Mouse (Mus musculus) olfactory bulb, adult 2 months (tissue): ENCODE measurements at regions not wholly inside any gene's neighbourhood (a gene's known extent, or its start where the extent isn't known, plus 50 kb on each side); places are given as distances from the start of the nearest gene placed in this dataset.

Source experiments
- H3K27ac ChIP-seq: fragments of 200-500 bp; 2 replicates; pipeline ENCODE4 v1.5.1; 2012; ENCODE audit warnings: low read depth, low read length; ENCODE audit not compliant: insufficient read depth
- H3K4me1 ChIP-seq: fragments of 200-500 bp; 2 replicates; pipeline ENCODE4 v1.6.1; 2012; ENCODE audit warnings: low read length; ENCODE audit not compliant: control insufficient read depth, insufficient read depth
- H3K4me3 ChIP-seq: fragments of 200-500 bp; 2 replicates; pipeline ENCODE4 v1.5.1; 2012; ENCODE audit warnings: mild to moderate bottlenecking, low read depth, low read length, moderate library complexity; ENCODE audit not compliant: insufficient read depth
- CTCF ChIP-seq: fragments of 200-500 bp; IDR thresholded peaks from 2 replicates; pipeline ENCODE4 v1.5.1; 2012; ENCODE audit warnings: low read depth, mild to moderate bottlenecking, low read length, moderate library complexity; ENCODE audit not compliant: insufficient read depth
- POLR2A ChIP-seq: fragments of 200-500 bp; IDR thresholded peaks from 2 replicates; pipeline ENCODE4 v1.6.1; 2012; ENCODE audit warnings: mild to moderate bottlenecking, low read depth, low read length, moderate library complexity; ENCODE audit not compliant: insufficient read depth
- WGBS: fragments of 180-500 bp; shearing (Covaris S2); methylation state at CpG from one replicate; pipeline ENCODE4 v1.1.7; 2018; 5-methylcytosine and 5-hydroxymethylcytosine counted together

- TF ChIP-seq CTCF (no peak), POLR2A (no peak)
- Histone ChIP-seq H3K27ac (no peak overlapping the region), H3K4me3 (no peak overlapping the region), H3K4me1 (no peaks in the 10 kb centered on the region)
- WGBS = 63% methylated on average over 6 of the region's 6 CpGs
These were observed 247.5 kb upstream of the Dio3 start for GRCm38 (mm10) chr12:110031326-110031725.

GRCm38 (mm10) chr12:110035171-110035570, 243.7 kb upstream of the Dio3 start:
- no peaks in the 10 kb centered on the region for H3K4me1 ChIP-seq
- WGBS = 87% methylated on average over 8 of the region's 8 CpGs
- H3K27ac ChIP-seq = no peak overlapping the region
- no peak for TF ChIP-seq CTCF
- TF ChIP-seq POLR2A = no peak
- no peak overlapping the region for H3K4me3 ChIP-seq

DNA sequence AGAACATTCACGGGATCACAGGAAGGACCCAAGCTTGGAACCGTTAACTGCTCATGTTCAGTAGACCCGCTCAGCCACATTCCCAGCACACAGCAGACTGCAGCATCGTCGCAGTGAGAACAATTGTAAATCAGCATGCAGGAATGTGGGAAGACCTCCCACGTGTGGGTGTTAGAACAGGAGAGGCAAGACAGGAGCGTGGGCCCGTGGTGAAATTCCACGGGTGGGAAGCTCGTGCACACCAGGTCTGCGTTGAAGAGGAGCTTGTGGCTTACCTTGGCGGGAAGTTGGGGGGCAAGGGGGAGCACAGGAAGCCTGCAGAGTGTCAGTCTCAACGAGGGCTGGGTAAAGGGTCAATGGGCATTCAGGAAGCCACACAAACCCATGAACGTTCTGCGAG, 238.2 kb upstream of the Dio3 start:
- WGBS = 41% methylated on average over 15 of the region's 15 CpGs
- Histone ChIP-seq H3K4me3 (no peak overlapping the region), H3K27ac (no peak overlapping the region), H3K4me1 (peaks cover 13% of the 10 kb centered on the region)
- TF ChIP-seq POLR2A (no peak), CTCF (no peak)

- no peak for TF ChIP-seq CTCF
- no peak for TF ChIP-seq POLR2A
- WGBS = 84% methylated on average over 3 of the region's 3 CpGs
- Histone ChIP-seq H3K4me3 (no peak overlapping the region), H3K27ac (no peak overlapping the region), H3K4me1 (peaks cover 20% of the 10 kb centered on the region)
These were observed 237.1 kb upstream of the Dio3 start for GRCm38 (mm10) chr12:110041782-110042181.

GRCm38 (mm10) chr12:110044266-110044665, 234.6 kb upstream of the Dio3 start:
- H3K4me1 ChIP-seq = peaks cover 25% of the 10 kb centered on the region
- H3K27ac ChIP-seq = no peak overlapping the region
- no peak overlapping the region for H3K4me3 ChIP-seq
- WGBS = 81% methylated on average over 5 of the region's 5 CpGs
- TF ChIP-seq CTCF (no peak), POLR2A (no peak)

DNA sequence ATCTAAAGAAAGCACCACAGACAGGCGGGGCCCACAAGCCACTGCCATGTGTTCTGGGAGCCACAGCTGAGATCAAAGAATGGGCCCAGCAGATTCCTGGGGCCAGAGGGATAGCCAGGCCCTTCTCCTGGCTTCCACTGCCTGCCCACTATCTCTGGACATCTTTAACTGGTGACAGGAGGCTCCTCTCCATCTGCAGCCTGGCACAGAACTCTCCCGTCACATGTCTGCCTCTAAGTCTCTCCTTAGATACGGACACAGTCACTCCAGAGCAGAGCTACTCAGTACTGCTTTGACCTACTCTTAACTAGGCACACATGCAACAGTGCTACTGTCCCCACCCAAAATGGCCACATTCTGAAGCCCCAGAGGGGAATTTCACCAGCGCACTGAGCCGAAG, 234.1 kb upstream of the Dio3 start:
- WGBS = 96% methylated on average over 5 of the region's 5 CpGs
- TF ChIP-seq POLR2A (no peak), CTCF (no peak)
- Histone ChIP-seq H3K4me1 (peaks cover 25% of the 10 kb centered on the region), H3K27ac (no peak overlapping the region), H3K4me3 (no peak overlapping the region)

GRCm38 (mm10) chr12:110045770-110046330, 233.0 kb upstream of the Dio3 start:
- WGBS = 54% methylated on average over 17 of the region's 17 CpGs

GRCm38 (mm10) chr12:110046613-110047012, 232.3 kb upstream of the Dio3 start:
- 76% methylated on average over 9 of the region's 9 CpGs for WGBS
- Histone ChIP-seq H3K4me1 (peaks cover 19% of the 10 kb centered on the region), H3K4me3 (no peak overlapping the region), H3K27ac (no peak overlapping the region)
- TF ChIP-seq CTCF (no peak), POLR2A (no peak)

More at GRCm38 (mm10) chr12:110045770-110046330, 233.0 kb upstream of the Dio3 start:
- TF ChIP-seq CTCF (no peak), POLR2A (no peak)
- Histone ChIP-seq H3K4me1 (peaks cover 19% of the 10 kb centered on the region), H3K4me3 (no peak overlapping the region), H3K27ac (no peak overlapping the region)

GRCm38 (mm10) chr12:110047466-110048250, 231.2 kb upstream of the Dio3 start:
- Histone ChIP-seq H3K27ac (no peak overlapping the region), H3K4me1 (peaks cover 19% of the 10 kb centered on the region), H3K4me3 (no peak overlapping the region)
- TF ChIP-seq POLR2A (no peak), CTCF (no peak)
- 32% methylated on average over 16 of the region's 16 CpGs for WGBS
